Mouse (Mus musculus): ENCODE results near the gene Fam78a.
A peak's percentile ranks its signal among the peaks of the same experiment; 100 is the strongest.

Gene Fam78a

DNA sequence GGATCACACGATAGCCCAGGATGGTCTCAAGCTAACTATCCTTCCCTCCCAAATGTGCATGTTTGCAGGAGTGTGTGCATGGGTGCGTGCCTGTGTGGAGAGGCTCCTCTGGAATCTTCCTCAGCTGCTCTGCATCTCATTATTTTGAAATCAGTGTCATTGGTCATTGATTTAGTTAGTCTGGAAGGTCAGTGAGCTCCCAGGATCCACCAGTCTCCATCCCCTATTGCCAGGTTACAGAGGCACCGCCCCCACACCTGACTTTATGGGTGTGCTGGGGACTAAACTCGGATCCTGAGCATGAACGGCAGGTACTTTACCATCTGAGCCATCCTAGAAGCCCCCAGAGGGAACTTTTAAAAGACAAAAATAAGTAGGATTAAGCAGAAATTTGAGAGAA lies 18.3 kb upstream of the Fam78a start:
- no peak for DNase-seq (ENCODE audit: low spot score in 2 of 2)

DNA sequence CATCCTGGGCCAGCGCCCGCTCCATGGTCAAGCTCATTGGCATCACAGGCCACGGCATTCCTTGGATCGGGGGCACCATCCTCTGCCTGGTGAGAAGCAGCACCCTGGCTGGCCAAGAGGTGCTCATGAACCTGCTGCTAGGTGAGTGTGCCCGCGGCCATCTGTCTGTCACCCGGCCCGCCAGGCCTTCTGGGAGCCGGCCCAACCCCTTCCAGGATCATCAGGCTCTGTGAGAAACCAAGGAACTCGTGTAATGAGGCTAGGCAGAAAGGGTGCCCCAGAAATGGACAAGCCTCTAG lies 11.4 kb upstream of the Fam78a start:
- DNase-seq (ENCODE audit: low spot score in 2 of 2), result no peak

DNA sequence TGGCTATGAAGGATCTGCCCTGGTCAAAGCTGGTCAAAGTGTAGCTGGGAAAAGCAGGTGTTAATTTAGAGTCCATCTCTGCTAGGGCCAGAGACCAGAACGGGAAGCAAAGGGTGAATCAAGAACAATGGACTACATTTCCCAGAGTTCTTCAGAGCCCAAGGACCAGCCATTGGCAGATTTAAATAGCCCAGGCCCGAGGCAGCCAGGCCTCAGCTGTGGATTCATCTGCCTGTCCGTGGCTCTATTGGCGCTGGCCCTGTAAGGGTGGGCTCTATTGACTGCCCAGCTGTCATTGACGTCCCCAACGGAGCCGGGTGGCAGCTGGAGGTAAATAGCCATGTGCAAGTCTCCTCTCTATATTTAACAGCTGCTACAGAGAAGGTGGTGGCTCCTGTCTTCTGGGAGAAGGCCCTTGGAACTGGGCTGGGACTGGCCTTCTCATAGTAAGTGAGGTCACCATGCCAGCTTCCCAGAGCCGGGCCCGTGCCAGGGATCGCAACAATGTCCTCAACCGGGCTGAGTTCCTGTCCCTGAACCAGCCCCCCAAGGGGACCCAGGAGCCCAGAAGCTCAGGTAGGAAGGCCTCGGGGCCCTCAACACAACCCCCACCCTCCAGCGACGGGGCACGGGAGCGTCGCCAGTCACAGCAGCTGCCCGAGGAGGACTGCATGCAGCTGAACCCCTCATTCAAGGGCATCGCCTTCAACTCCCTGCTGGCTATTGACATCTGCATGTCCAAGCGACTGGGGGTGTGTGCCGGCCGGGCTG lies 10.9 kb upstream of the Fam78a start, which contains the start of gene Plpp7:
Gene Plpp7 (plus strand): TSS at position 178 of the 771 bp plus-strand sequence.
- peak; percentile 86 for DNase-seq (ENCODE audit: low spot score in 2 of 2)

- DNase-seq (ENCODE audit: low spot score in 2 of 2), result no peak
Measured at GRCm38 (mm10) chr2:32094001-32094707, 9.5 kb upstream of the Fam78a start.

GRCm38 (mm10) chr2:32091956-32092355 lies 7.3 kb upstream of the Fam78a start:
- DNase-seq (ENCODE audit: low spot score in 2 of 2), result no peak

DNA sequence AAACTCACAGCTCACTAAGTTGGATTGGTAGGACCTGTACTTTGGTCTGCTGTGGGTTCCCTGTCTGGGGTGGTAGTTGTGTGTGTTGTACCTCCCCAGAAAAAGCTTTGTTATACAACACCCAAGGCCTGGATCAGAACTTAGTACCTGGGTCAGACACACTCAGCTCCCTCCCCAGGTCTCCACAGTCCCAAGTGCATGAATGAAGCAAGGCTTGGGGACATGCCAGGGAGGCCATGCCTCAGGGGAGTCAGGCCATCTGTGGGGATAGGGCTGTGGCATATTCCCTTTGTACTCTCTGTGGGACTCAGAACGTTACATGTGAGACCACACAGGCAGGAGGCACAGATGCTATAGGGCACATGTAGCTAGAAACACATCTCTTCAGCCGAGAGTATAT lies 5.5 kb upstream of the Fam78a start:
- no peak for DNase-seq (ENCODE audit: low spot score in 2 of 2)

DNA sequence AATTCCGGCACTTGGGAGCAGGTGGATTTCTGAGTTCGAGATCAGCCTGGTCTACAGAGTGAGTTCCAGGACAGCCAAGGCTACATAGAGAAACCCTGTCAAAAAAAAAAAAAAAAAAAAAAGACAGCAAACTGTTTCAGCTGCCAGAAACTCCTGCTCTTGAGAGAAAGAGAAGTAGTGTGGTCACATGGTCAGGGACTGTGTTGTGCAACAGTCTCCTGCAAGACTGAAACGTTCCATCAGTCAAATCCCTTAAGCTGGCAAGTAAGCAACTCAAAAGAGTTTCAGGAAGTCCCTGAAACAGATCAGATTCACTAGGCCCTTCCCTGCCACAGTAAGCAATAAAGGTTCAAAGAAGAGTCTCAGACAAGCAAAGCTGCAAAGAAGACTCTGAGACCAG lies 4.9 kb upstream of the Fam78a start:
- DNase-seq (ENCODE audit: low spot score in 2 of 2), result no peak

- DNase-seq (ENCODE audit: low spot score in 2 of 2), result peak; percentile 62 to 77
Measured at GRCm38 (mm10) chr2:32088372-32088981, 3.8 kb upstream of the Fam78a start.

DNA sequence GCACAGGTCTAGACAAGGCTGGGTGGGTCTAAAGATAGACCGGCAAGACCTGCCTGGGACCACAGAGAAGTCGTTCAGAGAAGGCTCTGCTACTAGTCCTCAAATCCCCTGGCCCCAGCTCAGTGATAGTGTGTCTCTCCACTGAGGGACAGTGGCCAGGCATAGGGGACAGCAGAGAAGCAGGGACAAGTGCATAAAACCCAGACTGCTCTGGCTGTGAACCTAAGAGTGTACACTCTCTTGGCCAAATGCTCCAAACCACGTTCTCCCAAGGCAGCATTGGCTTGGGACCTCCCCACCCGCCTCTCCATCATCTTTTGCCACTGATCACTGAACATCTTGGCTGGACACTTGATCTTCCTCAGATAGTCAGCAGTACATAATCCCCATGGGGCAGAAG lies 2.9 kb upstream of the Fam78a start:
- DNase-seq (ENCODE audit: low spot score in 2 of 2), result no peak

- no peak for DNase-seq (ENCODE audit: low spot score in 2 of 2)
Measured at GRCm38 (mm10) chr2:32085231-32085630, 574 bp upstream of the Fam78a start.

- no peak for DNase-seq (ENCODE audit: low spot score in 2 of 2)
Measured at GRCm38 (mm10) chr2:32084872-32085199, 179 bp upstream of the Fam78a start.

GRCm38 (mm10) chr2:32083159-32084011 lies 1.3 kb downstream of the Fam78a start:
- DNase-seq (ENCODE audit: low spot score in 2 of 2), result no peak

GRCm38 (mm10) chr2:32082229-32082628 lies 2.4 kb downstream of the Fam78a start:
- DNase-seq (ENCODE audit: low spot score in 2 of 2), result no peak

GRCm38 (mm10) chr2:32081296-32081929 lies 3.2 kb downstream of the Fam78a start:
- DNase-seq (ENCODE audit: low spot score in 2 of 2), result no peak

- DNase-seq (ENCODE audit: low spot score in 2 of 2), result no peak
Measured at GRCm38 (mm10) chr2:32080681-32081080, 4.0 kb downstream of the Fam78a start.

GRCm38 (mm10) chr2:32079191-32079725 lies 5.4 kb downstream of the Fam78a start:
- DNase-seq (ENCODE audit: low spot score in 2 of 2), result no peak

DNA sequence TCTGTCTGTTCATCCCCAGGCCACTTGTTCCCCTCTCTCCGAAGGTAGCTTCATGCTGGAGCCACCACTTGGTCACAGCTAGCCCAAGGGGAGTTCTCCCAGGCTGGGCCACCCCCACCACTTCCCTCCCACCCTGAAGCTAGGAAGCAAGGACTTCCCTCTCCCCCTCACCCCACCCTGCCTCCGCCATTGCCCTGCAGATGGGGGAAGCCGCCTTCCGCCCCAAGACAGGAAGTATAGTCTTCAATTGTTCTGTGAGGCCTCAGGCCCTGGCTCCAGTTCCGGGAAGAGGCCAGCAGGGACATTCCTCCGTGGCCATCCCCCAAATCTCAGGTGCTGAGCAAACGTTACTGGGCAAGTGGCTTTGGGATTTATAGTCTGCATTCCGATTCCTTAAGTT lies 6.1 kb downstream of the Fam78a start:
- no peak for DNase-seq (ENCODE audit: low spot score in 2 of 2)

DNA sequence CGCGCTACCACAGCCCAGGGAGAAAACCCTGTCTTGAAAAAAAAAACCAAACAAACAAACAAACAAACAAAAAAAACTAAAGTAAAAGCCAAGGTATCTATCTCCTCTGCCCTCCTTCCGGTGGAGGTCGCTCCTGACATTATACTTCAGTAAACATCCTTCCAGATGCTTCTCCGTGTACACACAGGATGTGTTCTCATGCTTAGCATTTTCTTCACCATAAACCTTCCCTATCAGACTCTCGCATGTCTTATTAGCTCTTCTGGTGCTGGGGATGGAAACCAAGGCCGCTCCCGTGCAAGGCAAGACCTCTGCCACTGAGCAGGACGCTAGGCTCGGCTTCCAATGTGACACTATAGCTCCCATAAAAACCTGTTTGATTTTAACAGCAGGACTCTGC lies 6.9 kb downstream of the Fam78a start:
- no peak for DNase-seq (ENCODE audit: low spot score in 2 of 2)

- no peak for DNase-seq (ENCODE audit: low spot score in 2 of 2)
Measured at GRCm38 (mm10) chr2:32075368-32075767, 9.3 kb downstream of the Fam78a start.

DNA sequence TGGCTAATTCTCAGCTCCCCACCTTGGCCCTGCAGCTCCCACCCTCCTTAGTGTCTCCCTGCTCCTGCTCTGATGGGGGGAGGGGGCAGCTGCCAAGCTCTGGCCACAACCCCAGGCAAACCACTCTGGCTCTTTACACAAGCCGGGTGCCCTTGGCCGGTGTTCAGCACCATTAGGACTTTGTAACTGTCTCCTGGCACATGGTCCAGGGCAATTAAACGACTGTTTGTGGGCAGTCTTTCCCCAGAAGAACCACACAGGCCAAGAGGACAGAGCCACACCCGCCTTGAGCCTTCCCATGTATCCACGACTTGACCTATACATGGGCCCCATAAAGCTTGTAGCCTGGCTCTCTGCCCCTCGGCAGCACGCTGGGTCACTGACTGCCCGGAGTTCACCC lies 10.3 kb downstream of the Fam78a start:
- no peak for DNase-seq (ENCODE audit: low spot score in 2 of 2)

DNA sequence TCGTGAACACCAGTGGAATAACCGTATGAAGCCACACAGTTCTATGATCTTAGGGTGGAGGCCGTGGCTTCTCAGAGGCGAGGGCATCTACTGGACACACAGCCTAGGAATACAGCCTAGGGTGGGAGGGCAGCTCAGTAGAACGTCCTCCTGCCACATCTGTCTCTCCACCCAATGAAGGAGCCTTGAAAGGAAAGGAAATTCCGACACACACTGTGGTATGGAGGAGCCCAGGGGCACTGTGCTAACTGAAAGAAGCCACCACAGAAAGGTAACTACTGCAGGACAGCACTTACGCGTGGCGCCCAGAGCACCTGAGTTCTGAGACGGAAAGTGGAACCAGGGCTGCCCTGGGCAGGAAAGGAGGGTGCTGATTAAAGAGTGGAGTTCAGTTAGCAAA lies 13.9 kb downstream of the Fam78a start:
- no peak for DNase-seq (ENCODE audit: low spot score in 2 of 2)
